Mouse (Mus musculus) midbrain, postnatal 0 days (tissue): Measurements from ENCODE around the gene Tpst1. TPM values are rescaled to one million over a fixed set of nuclear protein-coding genes. Genes with fewer than 3 reads are reported as not detected.

Experiments
- ATAC-seq: fragments of 200-750 bp; cut with Nextera tagmentation; 2 replicates; pipeline ENCODE4 v1.8.0; 2017; ENCODE audit warnings: moderate number of reproducible peaks, mild to moderate bottlenecking, moderate TSS enrichment, moderate library complexity; ENCODE audit not compliant: low FRiP score
- DNase-seq: peaks from one replicate; pipeline ENCODE4 v3.0.0-alpha.2; 2015; ENCODE audit warnings: low spot score
- H3K27ac ChIP-seq: fragments of 300-500 bp; sonication (generic); 2 replicates; pipeline ENCODE4 v1.5.1; 2014; ENCODE audit warnings: low read depth, mild to moderate bottlenecking, low read length, mixed read lengths
- H3K27me3 ChIP-seq: fragments of 300-500 bp; sonication (generic); 2 replicates; pipeline ENCODE4 v1.6.1; 2014; ENCODE audit warnings: low read length, control low read depth, mixed read lengths; ENCODE audit not compliant: insufficient read depth
- H3K36me3 ChIP-seq: fragments of 300-500 bp; sonication (generic); 2 replicates; pipeline ENCODE4 v1.6.1; 2014; ENCODE audit warnings: low read length, control low read depth, mixed read lengths; ENCODE audit not compliant: insufficient read depth
- H3K4me1 ChIP-seq: fragments of 300-500 bp; sonication (generic); 2 replicates; pipeline ENCODE4 v1.6.1; 2014; ENCODE audit warnings: mild to moderate bottlenecking, control low read depth, antibody characterized with exemption, low read length, mixed read lengths; ENCODE audit not compliant: insufficient read depth
- H3K4me2 ChIP-seq: fragments of 300-500 bp; sonication (generic); 2 replicates; pipeline ENCODE4 v1.6.1; 2014; ENCODE audit warnings: low read depth, mild to moderate bottlenecking, low read length, mixed read lengths; ENCODE audit not compliant: poor library complexity, severe bottlenecking
- H3K4me3 ChIP-seq: fragments of 300-500 bp; sonication (generic); 2 replicates; pipeline ENCODE4 v1.5.1; 2014; ENCODE audit warnings: low read depth, mild to moderate bottlenecking, low read length, moderate library complexity
- H3K9ac ChIP-seq: fragments of 300-500 bp; sonication (generic); replicated peaks from 2 replicates; pipeline ENCODE4 v1.6.1; 2014; ENCODE audit warnings: mild to moderate bottlenecking, low read length, moderate library complexity, mixed read lengths; ENCODE audit not compliant: poor library complexity, severe bottlenecking
- H3K9me3 ChIP-seq: fragments of 300-500 bp; sonication (generic); 2 replicates; pipeline ENCODE4 v1.6.1; 2016; ENCODE audit warnings: low read length, control low read depth
- CTCF ChIP-seq: IDR thresholded peaks from 2 replicates; pipeline ENCODE4 v1.5.1; 2016; ENCODE audit warnings: antibody characterized with exemption, mild to moderate bottlenecking
- WGBS: fragments of 180-500 bp; shearing (Covaris S2); extraction: QIAGEN DNeasy Blood & Tissue Kit; methylation state at CpG from one replicate; pipeline ENCODE4 v1.1.7; 2014; 5-methylcytosine and 5-hydroxymethylcytosine counted together
- polyA plus RNA-seq: library from polyadenylated mRNA; unstranded; fragments of >200 nt; fragmentation: Nextera tagmentation; extraction: Ambion mirVana; gene quantifications from 2 replicates; pipeline ENCODE4 v1.2.1, GENCODE M21; 2015
- total RNA-seq: library from RNA; depleted of rRNA; stranded (reverse); fragments of >200 nt; gene quantifications from 2 replicates; pipeline ENCODE4 v1.2.3, GENCODE M21; 2014; rRNA removed

Tpst1 gene
- total RNA-seq (37.1 and 46.5 TPM in 2 replicates), polyA plus RNA-seq (50.0 TPM in 2 replicates)

DNA sequence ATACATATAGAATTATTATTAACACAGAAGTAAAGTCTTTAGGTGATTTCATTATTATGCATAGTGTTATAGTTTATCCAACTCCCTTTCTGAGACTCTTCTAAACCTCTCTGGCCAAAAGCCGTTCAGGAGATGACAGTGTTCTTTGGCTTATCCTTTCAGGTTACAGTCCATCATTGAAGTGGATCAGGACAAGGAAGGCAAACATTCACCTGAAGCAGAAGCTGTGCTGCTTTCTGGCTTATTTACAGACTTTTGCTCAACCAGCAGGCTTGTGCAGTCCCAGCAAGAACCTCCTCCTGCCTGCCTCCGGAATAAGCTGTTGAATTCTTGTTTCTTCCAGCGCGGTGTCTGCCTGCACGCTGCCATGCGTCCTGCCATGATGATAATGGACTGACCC, at the start of gene Tpst1:
Gene Tpst1, plus strand, starts transcription at position 301 of the 400 bp plus-strand sequence.
- DNase-seq: no peak
- ATAC-seq: no peak
- Histone ChIP-seq H3K4me1 (no peaks in the 10 kb centered on the region), H3K9me3 (no peaks in the 10 kb centered on the region), H3K36me3 (no peaks in the 10 kb centered on the region), H3K27ac (no peak within 1 kb of the TSS), H3K4me2 (no peak within 1 kb of the TSS), H3K4me3 (no peak within 1 kb of the TSS), H3K9ac (no peak within 1 kb of the TSS), H3K27me3 (no peaks in the 10 kb centered on the region)
- 93% methylated on average over 6 of the region's 6 CpGs for WGBS
- TF ChIP-seq CTCF: no peak

- peak; percentile 87 for ATAC-seq
- under 1% methylated on average over 32 of the region's 32 CpGs for WGBS
Measured at GRCm38 (mm10) chr5:130023767-130024539, 49.2 kb upstream of the Tpst1 start.

GRCm38 (mm10) chr5:130027134-130027533, 46.0 kb upstream of the Tpst1 start:
- Histone ChIP-seq H3K27me3 (no peaks in the 10 kb centered on the region), H3K9me3 (no peaks in the 10 kb centered on the region), H3K4me3 (no peak overlapping the region), H3K36me3 (no peaks in the 10 kb centered on the region), H3K4me1 (no peaks in the 10 kb centered on the region; the same call in 1 of the 2 replicates), H3K4me2 (no peak overlapping the region), H3K27ac (no peak overlapping the region), H3K9ac (no peak overlapping the region)
- ATAC-seq (no peak), DNase-seq (no peak)
- WGBS: 75% methylated on average over 5 of the region's 5 CpGs
- TF ChIP-seq CTCF: no peak

More at GRCm38 (mm10) chr5:130023767-130024539, 49.2 kb upstream of the Tpst1 start:
- peak overlapping the region; percentile 69 for H3K27ac ChIP-seq
- peak overlapping the region; percentile 57 for H3K4me3 ChIP-seq
- H3K9ac ChIP-seq: peak overlapping the region; percentile 71
- H3K36me3 ChIP-seq: no peaks in the 10 kb centered on the region
- TF ChIP-seq CTCF: peak; percentile 91
- peak overlapping the region; percentile 92 for H3K4me2 ChIP-seq
- peak; percentile 92 for DNase-seq
- no peaks in the 10 kb centered on the region for H3K27me3 ChIP-seq
- no peaks in the 10 kb centered on the region for H3K4me1 ChIP-seq
- H3K9me3 ChIP-seq: no peaks in the 10 kb centered on the region

- no peaks in the 10 kb centered on the region for H3K9me3 ChIP-seq
- no peak overlapping the region for H3K27ac ChIP-seq
- no peak for ATAC-seq
- DNase-seq: no peak
- no peak overlapping the region for H3K4me3 ChIP-seq
- H3K36me3 ChIP-seq: no peaks in the 10 kb centered on the region
- no peak for TF ChIP-seq CTCF
- WGBS: 80% methylated on average over 7 of the region's 7 CpGs
- H3K9ac ChIP-seq: no peak overlapping the region
- no peaks in the 10 kb centered on the region; the same call in 1 of the 2 replicates for H3K4me1 ChIP-seq
- H3K4me2 ChIP-seq: no peak overlapping the region
- no peaks in the 10 kb centered on the region for H3K27me3 ChIP-seq
Measured at GRCm38 (mm10) chr5:130027696-130028095, 45.4 kb upstream of the Tpst1 start.

GRCm38 (mm10) chr5:130029142-130029897, 43.8 kb upstream of the Tpst1 start, which contains the start of the genes Asl and Crcp:
Gene Asl (minus strand): TSS chr5:130029247.
Gene Crcp (plus strand): TSS chr5:130029290.
- TF ChIP-seq CTCF: no peak
- ATAC-seq (peak; percentile 80), DNase-seq (peak; percentile 84)
- 2% methylated on average over 51 of the region's 51 CpGs for WGBS
- Histone ChIP-seq H3K27ac (peak within 1 kb of the TSS; percentile 91), H3K36me3 (no peaks in the 10 kb centered on the region), H3K27me3 (no peaks in the 10 kb centered on the region), H3K9me3 (no peaks in the 10 kb centered on the region), H3K4me2 (peak within 1 kb of the TSS; percentile 53), H3K4me3 (peak within 1 kb of the TSS; percentile 59), H3K9ac (peak within 1 kb of the TSS; percentile 68), H3K4me1 (no peaks in the 10 kb centered on the region; the same call in 1 of the 2 replicates)
